Mouse (Mus musculus) lung, adult 2 months (tissue): ENCODE data around the gene Myom3.

Experiments used
- CTCF ChIP-seq: fragments of 200-500 bp; IDR thresholded peaks from 2 replicates; pipeline ENCODE4 v1.5.1; 2011; ENCODE audit warnings: mild to moderate bottlenecking, low read length, control low read depth; ENCODE audit not compliant: insufficient read depth
- POLR2A ChIP-seq: fragments of 200-500 bp; IDR thresholded peaks from 2 replicates; pipeline ENCODE4 v1.6.1; 2011; ENCODE audit warnings: low read depth, mild to moderate bottlenecking, control low read depth, low read length, borderline replicate concordance; ENCODE audit errors: extremely low read depth

- no peak for TF ChIP-seq CTCF
- no peak for TF ChIP-seq POLR2A
Measured at GRCm38 (mm10) chr4:135758825-135759224, 690 bp upstream of the Myom3 start.
